Mouse (Mus musculus): ENCODE data around the gene Cotl1. TPM values are rescaled to one million over a fixed set of nuclear protein-coding genes. Genes with fewer than 3 reads are reported as not detected.
A peak's percentile ranks its signal among the peaks of the same experiment; 100 is the strongest.

Gene Cotl1
- total RNA-seq, 4 experiments from 2014 or later: 38.1 to 64.0 (median 54.4) TPM

- DNase-seq: no peak
Measured at GRCm38 (mm10) chr8:119816219-119816618, 24.1 kb downstream of the Cotl1 start.

GRCm38 (mm10) chr8:119812650-119813431, 27.5 kb downstream of the Cotl1 start:
- no peak for DNase-seq

- DNase-seq: no peak
Measured at GRCm38 (mm10) chr8:119811925-119812324, 28.4 kb downstream of the Cotl1 start.

GRCm38 (mm10) chr8:119810953-119811499, 29.3 kb downstream of the Cotl1 start:
- DNase-seq: no peak

GRCm38 (mm10) chr8:119810127-119810868, 30.0 kb downstream of the Cotl1 start:
- DNase-seq: no peak

GRCm38 (mm10) chr8:119809620-119810019, 30.7 kb downstream of the Cotl1 start:
- DNase-seq: no peak

GRCm38 (mm10) chr8:119807687-119808086, 32.7 kb downstream of the Cotl1 start:
- no peak for DNase-seq

GRCm38 (mm10) chr8:119806422-119807263, 33.7 kb downstream of the Cotl1 start:
- DNase-seq: peak; percentile 53

- DNase-seq: no peak
Measured at GRCm38 (mm10) chr8:119805275-119805674, 35.1 kb downstream of the Cotl1 start.

GRCm38 (mm10) chr8:119802592-119802991, 37.8 kb downstream of the Cotl1 start:
- DNase-seq: no peak

- no peak for DNase-seq
Measured at GRCm38 (mm10) chr8:119801168-119801567, 39.2 kb downstream of the Cotl1 start.

- no peak for DNase-seq
Measured at GRCm38 (mm10) chr8:119798965-119799264, 41.4 kb downstream of the Cotl1 start.

- no peak for DNase-seq
Measured at GRCm38 (mm10) chr8:119798170-119798964, 42.0 kb downstream of the Cotl1 start.

- DNase-seq: no peak
Measured at GRCm38 (mm10) chr8:119795651-119796050, 44.7 kb downstream of the Cotl1 start.

GRCm38 (mm10) chr8:119794689-119795088, 45.7 kb downstream of the Cotl1 start:
- no peak for DNase-seq

- DNase-seq: peak; percentile 79
Measured at GRCm38 (mm10) chr8:119791804-119792704, 48.3 kb downstream of the Cotl1 start.

- no peak for DNase-seq
Measured at GRCm38 (mm10) chr8:119789581-119789980, 50.8 kb downstream of the Cotl1 start.

GRCm38 (mm10) chr8:119788607-119789381, 51.5 kb downstream of the Cotl1 start:
- no peak for DNase-seq

GRCm38 (mm10) chr8:119787341-119787740, 53.0 kb downstream of the Cotl1 start:
- no peak for DNase-seq

GRCm38 (mm10) chr8:119786871-119787270, 53.5 kb downstream of the Cotl1 start:
- no peak for DNase-seq

Data from adrenal gland, adult 8-10 months (tissue).